Mouse (Mus musculus) small intestine, adult 2 months (tissue): ENCODE data around the gene Unc80. TPM values are rescaled to one million over a fixed set of nuclear protein-coding genes. Genes with fewer than 3 reads are reported as not detected.

Source experiments
- H3K27ac ChIP-seq: fragments of 200-500 bp; 2 replicates; pipeline ENCODE4 v1.5.1; 2012; ENCODE audit warnings: low read depth, low read length, control low read depth, inconsistent platforms; ENCODE audit not compliant: insufficient read depth
- H3K27me3 ChIP-seq: fragments of 200-500 bp; 2 replicates; pipeline ENCODE4 v1.6.1; 2012; ENCODE audit warnings: mild to moderate bottlenecking, moderate library complexity, low read length, inconsistent platforms; ENCODE audit not compliant: control insufficient read depth, insufficient read depth
- H3K36me3 ChIP-seq: fragments of 200-500 bp; 2 replicates; pipeline ENCODE4 v1.6.1; 2012; ENCODE audit warnings: mild to moderate bottlenecking, low read length, control low read depth, inconsistent platforms; ENCODE audit not compliant: control insufficient read depth, insufficient read depth
- H3K4me1 ChIP-seq: fragments of 200-500 bp; 2 replicates; pipeline ENCODE4 v1.6.1; 2012; ENCODE audit warnings: low read length, inconsistent platforms, mixed read lengths; ENCODE audit not compliant: control insufficient read depth, insufficient read depth, insufficient read length
- H3K4me3 ChIP-seq: fragments of 200-500 bp; 2 replicates; pipeline ENCODE4 v1.5.1; 2012; ENCODE audit warnings: low read depth, mild to moderate bottlenecking, control low read depth, inconsistent platforms, low read length, moderate library complexity
- CTCF ChIP-seq: fragments of 200-500 bp; IDR thresholded peaks from 2 replicates; pipeline ENCODE4 v1.5.1; 2012; ENCODE audit warnings: low read depth, mild to moderate bottlenecking, control low read depth, inconsistent platforms, low read length, moderate library complexity, mixed read lengths; ENCODE audit not compliant: insufficient replicate concordance, insufficient read length; ENCODE audit errors: extremely low read depth
- POLR2A ChIP-seq: fragments of 200-500 bp; IDR thresholded peaks from 2 replicates; pipeline ENCODE4 v1.6.1; 2012; ENCODE audit warnings: low read depth, mild to moderate bottlenecking, control low read depth, inconsistent platforms, low read length, moderate library complexity
- WGBS: fragments of 180-500 bp; shearing (Covaris S2); methylation state at CpG from one replicate; pipeline ENCODE4 v1.1.7; 2018; 5-methylcytosine and 5-hydroxymethylcytosine counted together
- polyA plus RNA-seq: library from polyadenylated mRNA; depleted of rRNA; stranded (reverse); fragments of >200 nt; gene quantifications from 2 replicates; pipeline ENCODE4 v1.2.3, GENCODE M21; 2012

Gene Unc80
- polyA plus RNA-seq, 1 experiment: 0.19 TPM

DNA sequence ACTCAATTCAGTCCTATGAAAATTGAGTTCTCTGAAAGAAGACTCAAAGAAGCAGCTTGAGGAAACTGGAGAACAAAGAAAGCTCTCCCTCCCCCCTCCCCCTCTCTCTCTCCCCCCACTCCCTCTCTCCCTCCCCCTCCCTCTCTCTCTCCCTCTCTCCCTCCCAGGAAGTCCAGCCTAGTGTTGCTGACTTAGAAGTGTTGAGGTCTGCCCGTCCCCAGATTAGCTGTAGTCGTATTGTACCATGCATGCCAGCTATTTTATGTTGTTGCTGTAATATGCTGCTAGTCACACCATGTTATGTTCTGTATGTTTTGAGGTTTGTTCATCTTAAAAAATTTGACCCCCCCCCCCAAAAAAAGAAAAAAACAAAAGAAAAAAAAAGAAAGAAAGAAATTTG lies 11.6 kb upstream of the Unc80 start:
- no peak for TF ChIP-seq POLR2A
- TF ChIP-seq CTCF: no peak
- 52% methylated on average over 2 of the region's 2 CpGs for WGBS

GRCm38 (mm10) chr1:66457747-66458146 lies 10.4 kb upstream of the Unc80 start:
- TF ChIP-seq CTCF (no peak), POLR2A (no peak)
- H3K4me3 ChIP-seq: no peak overlapping the region
- no peaks in the 10 kb centered on the region for H3K27me3 ChIP-seq
- 67% methylated on average over 3 of the region's 3 CpGs for WGBS
- H3K27ac ChIP-seq: no peak overlapping the region
- H3K4me1 ChIP-seq: no peaks in the 10 kb centered on the region
- no peaks in the 10 kb centered on the region for H3K36me3 ChIP-seq

More for the DNA sequence above, 11.6 kb upstream of the Unc80 start:
- H3K36me3 ChIP-seq: no peaks in the 10 kb centered on the region
- no peaks in the 10 kb centered on the region for H3K27me3 ChIP-seq
- no peak overlapping the region for H3K27ac ChIP-seq
- no peak overlapping the region for H3K4me3 ChIP-seq
- no peaks in the 10 kb centered on the region for H3K4me1 ChIP-seq

- Histone ChIP-seq H3K4me1 (no peaks in the 10 kb centered on the region), H3K27me3 (no peaks in the 10 kb centered on the region), H3K36me3 (no peaks in the 10 kb centered on the region), H3K27ac (no peak overlapping the region), H3K4me3 (no peak overlapping the region)
- 75% methylated on average over 3 of the region's 3 CpGs for WGBS
- no peak for TF ChIP-seq CTCF
Observed at GRCm38 (mm10) chr1:66459394-66459793, 8.8 kb upstream of the Unc80 start.

- Histone ChIP-seq H3K4me1 (no peaks in the 10 kb centered on the region), H3K27ac (no peak overlapping the region), H3K36me3 (no peaks in the 10 kb centered on the region), H3K27me3 (no peaks in the 10 kb centered on the region), H3K4me3 (no peak overlapping the region)
- WGBS: 73% methylated on average over 4 of the region's 4 CpGs
- TF ChIP-seq POLR2A (no peak), CTCF (no peak)
Observed at GRCm38 (mm10) chr1:66460850-66461249, 7.3 kb upstream of the Unc80 start.

GRCm38 (mm10) chr1:66468704-66469020 lies 495 bp downstream of the Unc80 start:
- TF ChIP-seq POLR2A (no peak), CTCF (no peak)
- no peak overlapping the region for H3K27ac ChIP-seq
- H3K4me3 ChIP-seq: no peak overlapping the region
- H3K27me3 ChIP-seq: peaks cover 13% of the 10 kb centered on the region
- no peaks in the 10 kb centered on the region for H3K4me1 ChIP-seq
- WGBS: 34% methylated on average over 3 of the region's 3 CpGs
- H3K36me3 ChIP-seq: no peaks in the 10 kb centered on the region

DNA sequence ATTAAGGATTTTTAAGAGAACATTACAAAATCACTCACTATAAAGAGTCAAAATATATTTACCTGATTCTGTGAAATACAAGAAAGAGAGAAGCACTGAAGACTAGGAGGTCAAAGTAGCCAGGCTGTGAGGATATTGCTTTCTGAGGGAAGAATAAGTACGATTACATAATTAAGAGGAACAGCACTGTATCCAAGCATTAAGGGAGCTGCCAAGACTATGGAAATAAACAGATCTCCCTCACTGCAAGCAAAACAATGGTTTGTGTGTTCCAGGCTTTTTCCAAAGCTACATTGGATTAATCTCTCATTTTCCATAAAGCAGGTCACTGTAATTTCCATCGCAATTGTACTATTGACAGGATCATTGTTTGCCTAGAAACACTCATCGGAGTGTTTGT lies 14.6 kb downstream of the Unc80 start:
- no peaks in the 10 kb centered on the region for H3K27me3 ChIP-seq
- H3K27ac ChIP-seq: no peak overlapping the region
- H3K4me1 ChIP-seq: no peaks in the 10 kb centered on the region
- WGBS: 82% methylated on average over 3 of the region's 3 CpGs
- no peak for TF ChIP-seq POLR2A
- no peak for TF ChIP-seq CTCF
- no peak overlapping the region for H3K4me3 ChIP-seq
- no peaks in the 10 kb centered on the region for H3K36me3 ChIP-seq

GRCm38 (mm10) chr1:66493064-66493463 lies 24.9 kb downstream of the Unc80 start:
- H3K36me3 ChIP-seq: no peaks in the 10 kb centered on the region
- no peaks in the 10 kb centered on the region for H3K27me3 ChIP-seq
- no peaks in the 10 kb centered on the region for H3K4me1 ChIP-seq
- WGBS: 88% methylated on average over 6 of the region's 6 CpGs
- no peak for TF ChIP-seq POLR2A
- no peak for TF ChIP-seq CTCF
- no peak overlapping the region for H3K4me3 ChIP-seq
- no peak overlapping the region for H3K27ac ChIP-seq

- Histone ChIP-seq H3K36me3 (no peaks in the 10 kb centered on the region), H3K27ac (no peak overlapping the region), H3K4me3 (no peak overlapping the region), H3K4me1 (no peaks in the 10 kb centered on the region), H3K27me3 (no peaks in the 10 kb centered on the region)
- 48% methylated on average over 3 of the region's 3 CpGs for WGBS
- TF ChIP-seq CTCF (no peak), POLR2A (no peak)
Observed at GRCm38 (mm10) chr1:66495310-66496012, 27.3 kb downstream of the Unc80 start.
